Mouse (Mus musculus) liver, embryonic 14.5 days (tissue): ENCODE measurements around the gene Ppp5c.
A peak's percentile ranks its signal among the peaks of the same experiment; 100 is the strongest.

Experiments used
- CTCF ChIP-seq: IDR thresholded peaks from 2 replicates; pipeline ENCODE4 v1.5.1; 2016; ENCODE audit warnings: antibody characterized with exemption, low read depth, control low read depth
- EP300 ChIP-seq: IDR thresholded peaks from 2 replicates; pipeline ENCODE4 v1.6.1; 2016; ENCODE audit warnings: antibody characterized with exemption, low read depth

DNA sequence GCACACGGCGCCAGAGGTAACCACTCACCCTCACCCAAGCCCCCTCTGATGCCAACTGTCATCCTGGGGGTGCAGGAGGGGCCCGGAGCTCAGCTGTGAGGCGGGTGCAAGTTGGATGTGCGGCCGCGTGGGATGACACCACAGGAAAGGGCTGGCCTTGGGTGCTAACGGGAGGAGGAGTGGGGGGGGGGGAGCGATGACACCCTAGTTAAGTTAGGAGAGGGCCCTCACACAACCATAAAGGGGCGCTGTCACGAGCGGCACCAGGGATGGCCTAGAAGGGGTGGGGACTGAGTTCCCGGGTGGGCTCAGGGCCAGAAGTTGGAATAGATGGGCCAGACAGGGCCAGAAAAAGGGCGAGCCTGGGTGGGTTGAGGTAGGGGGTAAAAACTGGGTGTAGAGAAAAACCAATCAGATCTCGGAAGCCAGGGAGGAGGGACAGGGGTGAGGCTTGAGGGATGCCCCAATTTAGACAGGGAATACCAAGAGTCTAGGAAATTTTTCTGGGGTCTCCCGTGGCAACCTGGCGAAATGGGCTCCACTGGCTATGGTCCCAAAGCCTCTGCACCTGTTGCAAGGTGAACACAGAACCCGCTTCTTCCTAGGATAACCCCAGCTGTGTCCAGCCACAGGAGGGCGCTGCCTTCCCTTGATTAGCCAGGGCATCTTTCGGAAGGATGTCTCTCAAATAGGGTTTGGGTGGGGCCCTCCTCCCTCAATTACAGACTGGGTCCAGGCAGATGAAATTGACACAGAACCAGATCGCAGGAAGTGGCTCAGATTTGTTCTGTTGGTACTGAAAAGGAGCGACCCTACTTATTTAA is 33.3 kb upstream of the Ppp5c start:
- TF ChIP-seq EP300 (no peak), CTCF (peak; percentile 81)
